In the genomic region with DNA sequence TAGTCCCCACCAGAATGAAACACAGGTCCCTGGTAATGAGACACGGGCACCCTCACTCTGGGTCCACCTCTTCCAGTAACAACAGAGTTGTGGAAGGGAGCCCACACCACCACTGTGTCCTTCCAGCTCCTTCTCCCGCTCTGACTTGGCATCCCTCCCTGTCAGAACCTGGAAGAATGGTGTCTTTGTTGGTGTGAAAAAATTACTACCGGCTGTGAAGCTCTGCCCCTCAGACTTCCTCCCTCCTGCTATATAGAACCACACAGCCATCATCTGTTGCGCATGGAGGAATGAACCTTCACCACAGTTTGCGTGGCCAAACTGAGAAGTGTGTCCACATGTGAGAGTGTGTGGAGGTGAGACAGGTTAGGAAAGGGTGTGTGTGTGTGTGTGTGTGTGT, we compare ENCODE assay signal across 20 mouse cellular contexts. TPM values are rescaled to one million over a fixed set of nuclear protein-coding genes. Genes with fewer than 3 reads are reported as not detected.
"Had no signal": no experiment of that assay in that cellular context is flagged by ENCODE, and none has a peak within 500 bp of the region (broad histone marks: within the 10 kb centered on the region; RNA-seq: fewer than 3 reads in every experiment).

No protein-coding gene starts in this region.

- DNase-seq: kidney, adult 2 months; kidney, postnatal 25 days; liver; liver, embryonic 13.5 days; liver, postnatal 0 days; lung, postnatal 14 days; retina, postnatal 1 day; right cerebral cortex, postnatal 4 days; spleen, adult 18-20 months; thymus, adult 18-20 months; thymus, postnatal 14 days had no signal

- H3K9me3 ChIP-seq: liver, embryonic 13.5 days; lung, embryonic 15.5 days; megakaryocyte, embryonic 14.5 days; midbrain, embryonic 15.5 days; neural tube, embryonic 12.5 days had no signal

- H3K27ac ChIP-seq: left cerebral cortex, adult 2 months; liver, embryonic 13.5 days; lung, embryonic 15.5 days; macrophage; midbrain, embryonic 15.5 days; neural tube, embryonic 12.5 days had no signal

- H3K9ac ChIP-seq: liver, embryonic 13.5 days; liver, postnatal 0 days; lung, embryonic 15.5 days; midbrain, embryonic 15.5 days; neural tube, embryonic 12.5 days had no signal

- H3K27me3 ChIP-seq: liver, embryonic 13.5 days; lung, embryonic 15.5 days; midbrain, embryonic 15.5 days; neural tube, embryonic 12.5 days had no signal

- H3K4me1 ChIP-seq: liver, embryonic 13.5 days; lung, embryonic 15.5 days; megakaryocyte, embryonic 14.5 days; midbrain, embryonic 15.5 days; neural tube, embryonic 12.5 days had no signal

- ATAC-seq: midbrain, embryonic 15.5 days had no signal

- H3K36me3 ChIP-seq: liver, embryonic 13.5 days; lung, embryonic 15.5 days; midbrain, embryonic 15.5 days; neural tube, embryonic 12.5 days had no signal

- H3K4me2 ChIP-seq: liver, embryonic 13.5 days; lung, embryonic 15.5 days; midbrain, embryonic 11.5 days; midbrain, embryonic 15.5 days; neural tube, embryonic 12.5 days had no signal

- H3K4me3 ChIP-seq: left cerebral cortex, adult 2 months; liver, embryonic 13.5 days; lung, embryonic 15.5 days; megakaryocyte, embryonic 14.5 days; midbrain, embryonic 15.5 days; neural tube, embryonic 12.5 days had no signal

RNA-seq across cellular contexts. Expression of a gene that starts 30.7 kb away (rescaled TPM):
- total RNA-seq: monocyte, adult 5-6 weeks; neutrophil, adult 5-6 weeks had no signal
- polyA plus RNA-seq: liver, postnatal 0 days; macrophage had no signal
